Comparison of ENCODE assay signal across 24 mouse cellular contexts in the genomic region with DNA sequence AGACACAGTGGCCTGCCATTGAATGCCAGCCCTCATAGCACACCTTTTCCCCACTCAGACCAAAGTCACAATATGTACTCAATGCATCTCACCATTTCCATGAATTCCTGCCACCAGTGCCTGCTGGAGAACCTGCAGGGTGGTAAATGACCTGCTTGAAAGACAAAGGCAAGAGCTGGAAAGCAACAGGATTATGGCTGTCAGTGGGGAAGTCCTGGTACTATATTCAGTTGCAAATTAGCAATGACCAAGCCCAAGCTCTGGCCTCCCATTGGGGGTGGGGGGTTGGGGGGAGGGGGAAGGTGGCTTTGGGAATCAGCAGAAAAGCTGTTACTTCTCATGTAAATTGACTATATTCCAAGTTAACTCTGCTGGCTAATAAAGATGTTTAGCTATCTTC.
"Had no signal": no experiment of that assay in that cellular context is flagged by ENCODE, and none has a peak within 500 bp of the region (broad histone marks: within the 10 kb centered on the region; RNA-seq: fewer than 3 reads in every experiment).

No protein-coding gene starts in this region.

- H3K36me3 ChIP-seq: heart, embryonic 10.5 days; heart, embryonic 12.5 days; hindbrain, embryonic 10.5 days; hindbrain, embryonic 12.5 days; intestine, embryonic 15.5 days; limb, embryonic 13.5 days; limb, embryonic 15.5 days; liver, embryonic 12.5 days had no signal

- H3K4me2 ChIP-seq: heart, embryonic 12.5 days; hindbrain, embryonic 12.5 days; hindbrain, embryonic 14.5 days; intestine, embryonic 15.5 days; limb, embryonic 13.5 days; limb, embryonic 15.5 days; liver, embryonic 12.5 days had no signal

- H3K9me3 ChIP-seq: heart, embryonic 10.5 days; heart, embryonic 12.5 days; hindbrain, embryonic 10.5 days; hindbrain, embryonic 12.5 days; intestine, embryonic 15.5 days; limb, embryonic 13.5 days; limb, embryonic 15.5 days; liver, embryonic 12.5 days had no signal

- H3K4me3 ChIP-seq: heart, embryonic 10.5 days; heart, embryonic 12.5 days; hindbrain, embryonic 10.5 days; hindbrain, embryonic 12.5 days; intestine, embryonic 15.5 days; layer of hippocampus, adult 2 months; left cerebral cortex, adult 2 months; limb, embryonic 13.5 days; limb, embryonic 15.5 days; liver, embryonic 12.5 days had no signal

- H3K4me1 ChIP-seq: heart, embryonic 10.5 days; hindbrain, embryonic 10.5 days; hindbrain, embryonic 12.5 days; intestine, embryonic 15.5 days; limb, embryonic 13.5 days; limb, embryonic 15.5 days; liver, embryonic 12.5 days had no signal

- H3K27me3 ChIP-seq: heart, embryonic 12.5 days; hindbrain, embryonic 12.5 days; intestine, embryonic 15.5 days; limb, embryonic 13.5 days; limb, embryonic 15.5 days; liver, embryonic 12.5 days had no signal

- DNase-seq: gastrocnemius, postnatal 14 days; gastrocnemius, postnatal 36 days; heart, postnatal 10 days; heart, postnatal 4 days; kidney, adult 18-20 months; kidney, adult 8-10 months; kidney, postnatal 10 days; kidney, postnatal 25 days; kidney, postnatal 4 days had no signal

- H3K27ac ChIP-seq: heart, embryonic 10.5 days; hindbrain, embryonic 10.5 days; hindbrain, embryonic 12.5 days; hindbrain, embryonic 14.5 days; intestine, embryonic 15.5 days; layer of hippocampus, adult 2 months; left cerebral cortex, adult 2 months; limb, embryonic 13.5 days; limb, embryonic 15.5 days; liver, embryonic 12.5 days; liver, embryonic 14.5 days had no signal

- H3K9ac ChIP-seq: heart, embryonic 12.5 days; hindbrain, embryonic 12.5 days; hindbrain, embryonic 14.5 days; intestine, embryonic 15.5 days; limb, embryonic 13.5 days; limb, embryonic 15.5 days; liver, embryonic 12.5 days; liver, embryonic 14.5 days had no signal

- ATAC-seq: hindbrain, embryonic 16.5 days; inflammation-experienced regulatory T-cells, adult 6 months; intestine, embryonic 15.5 days; intestine, postnatal 0 days; liver, embryonic 12.5 days had no signal
